Mouse (Mus musculus) neural tube, embryonic 11.5 days (tissue): ENCODE measurements around the gene 4930470P17Rik. TPM values are rescaled to one million over a fixed set of nuclear protein-coding genes. Genes with fewer than 3 reads are reported as not detected.

Source experiments
- ATAC-seq: fragments of 200-750 bp; cut with Nextera tagmentation; 2 replicates; pipeline ENCODE4 v1.8.0; 2017; ENCODE audit warnings: moderate number of reproducible peaks, mild to moderate bottlenecking, moderate TSS enrichment, moderate library complexity; ENCODE audit not compliant: insufficient read depth, low FRiP score, low TSS enrichment
- DNase-seq: peaks from one replicate; pipeline ENCODE4 v3.0.0-alpha.2; 2015; ENCODE audit warnings: low spot score
- H3K27ac ChIP-seq: fragments of 300-500 bp; sonication (generic); 2 replicates; pipeline ENCODE4 v1.5.1; 2014; ENCODE audit warnings: low read depth, mild to moderate bottlenecking, low read length
- H3K27me3 ChIP-seq: fragments of 300-500 bp; sonication (generic); 2 replicates; pipeline ENCODE4 v1.6.1; 2014; ENCODE audit warnings: mild to moderate bottlenecking, low read length, mixed read lengths; ENCODE audit not compliant: control insufficient read depth, insufficient read depth
- H3K36me3 ChIP-seq: fragments of 300-500 bp; sonication (generic); 2 replicates; pipeline ENCODE4 v1.6.1; 2014; ENCODE audit warnings: mild to moderate bottlenecking, low read length, moderate library complexity, mixed read lengths; ENCODE audit not compliant: control insufficient read depth, insufficient read depth
- H3K4me1 ChIP-seq: fragments of 300-500 bp; sonication (generic); 2 replicates; pipeline ENCODE4 v1.6.1; 2014; ENCODE audit warnings: low read length, mixed read lengths; ENCODE audit not compliant: control insufficient read depth, insufficient read depth
- H3K4me2 ChIP-seq: fragments of 300-500 bp; sonication (generic); 2 replicates; pipeline ENCODE4 v1.6.1; 2014; ENCODE audit warnings: low read depth, mild to moderate bottlenecking, moderate library complexity
- H3K4me3 ChIP-seq: fragments of 300-500 bp; sonication (generic); 2 replicates; pipeline ENCODE4 v1.5.1; 2014; ENCODE audit warnings: low read depth, low read length
- H3K9ac ChIP-seq: fragments of 300-500 bp; sonication (generic); 2 replicates; pipeline ENCODE4 v1.6.1; 2014; ENCODE audit warnings: mild to moderate bottlenecking, low read length
- H3K9me3 ChIP-seq: fragments of 300-500 bp; sonication (generic); 2 replicates; pipeline ENCODE4 v1.6.1; 2016; ENCODE audit warnings: low read length; ENCODE audit not compliant: control insufficient read depth
- WGBS: fragments of 180-500 bp; shearing (Covaris S2); extraction: QIAGEN DNeasy Blood & Tissue Kit; methylation state at CpG from one replicate; pipeline ENCODE4 v1.1.7; 2014; 5-methylcytosine and 5-hydroxymethylcytosine counted together
- polyA plus RNA-seq: library from polyadenylated mRNA; unstranded; fragments of >200 nt; fragmentation: Nextera tagmentation; extraction: Ambion mirVana; gene quantifications from 2 replicates; pipeline ENCODE4 v1.2.1, GENCODE M21; 2014

The 4930470P17Rik gene
- polyA plus RNA-seq, 1 experiment from 2014 or later = not detected

DNA sequence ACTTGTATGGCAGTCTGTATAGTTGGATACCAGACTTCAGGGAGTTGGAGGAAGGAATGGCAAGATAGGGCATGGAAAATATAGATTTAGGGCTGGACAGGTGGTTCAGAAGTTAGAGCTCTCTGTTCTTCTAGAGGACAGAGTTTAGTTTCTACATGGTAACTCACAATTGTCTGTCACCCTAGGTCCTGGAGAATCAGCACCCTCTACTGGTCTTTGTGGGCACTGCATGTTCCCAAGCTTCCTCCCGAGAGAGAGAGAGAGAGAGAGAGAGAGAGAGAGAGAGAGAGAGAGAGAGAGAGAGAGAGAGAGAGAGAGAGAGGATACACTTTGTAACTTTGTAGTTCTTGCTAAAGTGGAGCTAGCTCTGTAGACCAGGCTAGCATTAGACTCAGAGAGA lies 5.1 kb downstream of the 4930470P17Rik start:
- no peak overlapping the region for H3K9ac ChIP-seq
- ATAC-seq (no peak), DNase-seq (peak; percentile 60)
- no peaks in the 10 kb centered on the region for H3K27me3 ChIP-seq
- no peak overlapping the region for H3K27ac ChIP-seq
- H3K4me3 ChIP-seq = no peak overlapping the region
- no peaks in the 10 kb centered on the region for H3K36me3 ChIP-seq
- 0% methylated on average over 1 of the region's 1 CpGs for WGBS
- H3K9me3 ChIP-seq = no peaks in the 10 kb centered on the region
- no peaks in the 10 kb centered on the region for H3K4me1 ChIP-seq
- H3K4me2 ChIP-seq = no peak overlapping the region

DNA sequence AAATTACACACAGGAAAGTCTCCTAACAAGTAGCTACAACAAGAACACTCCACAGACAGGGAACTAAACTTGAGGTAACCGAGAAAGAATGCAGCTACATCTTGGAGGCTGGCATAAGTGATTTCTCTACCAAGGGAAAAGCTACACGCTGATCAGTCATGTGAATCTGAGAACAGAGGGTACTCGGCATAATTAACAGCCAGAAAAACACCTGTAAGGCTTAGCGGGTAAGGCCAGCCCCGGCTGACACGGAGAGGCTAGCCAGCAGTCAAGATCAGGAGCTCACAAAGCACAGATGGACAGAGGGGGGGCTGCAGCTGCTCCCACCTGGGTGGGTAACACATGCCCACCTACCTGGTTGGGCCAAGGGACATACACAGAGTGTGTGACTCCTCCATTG lies 9.7 kb downstream of the 4930470P17Rik start:
- Histone ChIP-seq H3K36me3 (no peaks in the 10 kb centered on the region), H3K4me3 (no peak overlapping the region), H3K4me1 (0 out of 2 replicates have a peak, but pooled peaks cover 3% of the 10 kb centered on the region), H3K27me3 (no peaks in the 10 kb centered on the region), H3K9ac (no peak overlapping the region), H3K4me2 (no peak overlapping the region), H3K27ac (no peak overlapping the region), H3K9me3 (no peaks in the 10 kb centered on the region)
- ATAC-seq (no peak), DNase-seq (no peak)
- 90% methylated on average over 6 of the region's 6 CpGs for WGBS

DNA sequence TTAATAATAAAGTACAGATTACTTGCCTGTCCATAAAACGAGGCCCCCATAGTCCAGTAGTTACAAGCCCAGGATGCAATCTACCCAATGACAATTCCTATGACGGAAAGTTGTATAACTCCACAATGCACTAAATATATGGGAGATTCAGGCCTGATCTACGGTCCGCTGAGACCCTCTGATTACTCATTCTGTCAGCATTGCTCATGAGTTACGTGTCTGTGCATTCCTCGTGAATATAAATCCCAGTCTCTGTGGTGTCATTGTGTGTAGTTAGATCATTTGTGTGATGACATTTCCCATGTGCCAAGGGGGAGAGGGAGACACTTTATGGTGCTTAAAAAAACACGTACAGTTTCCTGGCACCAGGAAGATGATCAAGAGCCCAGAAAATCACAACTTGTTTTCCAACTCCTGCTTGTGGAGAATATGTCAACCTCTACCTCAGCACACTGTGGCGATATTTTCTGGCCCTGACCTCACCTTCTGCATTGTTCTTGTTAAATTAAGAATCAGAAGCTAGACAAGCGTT lies 13.4 kb downstream of the 4930470P17Rik start:
- H3K4me2 ChIP-seq = no peak overlapping the region
- H3K27ac ChIP-seq = no peak overlapping the region
- H3K9ac ChIP-seq = no peak overlapping the region
- DNase-seq (no peak), ATAC-seq (no peak)
- H3K9me3 ChIP-seq = no peaks in the 10 kb centered on the region
- no peaks in the 10 kb centered on the region for H3K27me3 ChIP-seq
- H3K36me3 ChIP-seq = no peaks in the 10 kb centered on the region
- 0 out of 2 replicates have a peak, but pooled peaks cover 3% of the 10 kb centered on the region for H3K4me1 ChIP-seq
- no peak overlapping the region for H3K4me3 ChIP-seq
- 76% methylated on average over 9 of the region's 9 CpGs for WGBS

DNA sequence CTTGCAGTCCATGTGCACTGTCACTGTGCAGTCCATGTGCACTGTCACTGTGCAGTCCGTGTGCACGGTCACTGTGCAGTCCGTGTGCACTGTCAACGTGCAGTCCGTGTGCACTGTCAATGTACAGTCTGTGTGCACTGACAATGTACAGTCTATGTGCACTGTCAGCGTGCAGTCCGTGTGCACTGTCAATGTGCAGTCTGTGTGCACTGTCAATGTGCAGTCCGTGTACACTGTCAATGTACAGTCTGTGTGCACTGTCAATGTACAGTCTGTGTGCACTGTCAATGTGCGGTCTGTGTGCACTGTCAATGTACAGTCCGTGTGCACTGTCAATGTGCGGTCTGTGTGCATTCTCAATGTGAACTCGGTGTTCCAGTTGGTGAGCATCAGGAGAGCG lies 17.1 kb downstream of the 4930470P17Rik start:
- no peak for ATAC-seq

DNA sequence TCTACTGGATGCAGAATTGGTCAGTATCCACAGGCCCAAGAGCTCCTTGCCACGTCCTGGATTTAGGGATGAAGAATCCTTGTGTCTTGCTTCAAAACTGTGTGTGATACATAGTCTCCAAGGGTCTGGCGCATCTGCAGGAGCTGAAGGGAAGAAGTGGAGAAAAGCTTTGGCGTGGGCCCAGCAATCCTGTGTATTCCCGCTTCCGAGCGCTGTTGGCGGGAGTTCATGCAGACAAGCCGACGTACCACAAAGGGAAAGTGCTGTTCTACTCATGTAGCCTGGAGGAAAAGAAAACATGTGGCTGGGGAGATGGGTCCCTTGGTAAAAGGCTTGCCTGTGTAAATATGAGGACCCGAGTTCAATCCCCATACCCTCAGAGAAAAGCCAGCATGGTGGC lies 22.3 kb downstream of the 4930470P17Rik start:
- ATAC-seq (no peak), DNase-seq (no peak)
- Histone ChIP-seq H3K36me3 (no peaks in the 10 kb centered on the region), H3K4me1 (no peaks in the 10 kb centered on the region), H3K9me3 (no peaks in the 10 kb centered on the region), H3K27me3 (no peaks in the 10 kb centered on the region), H3K27ac (no peak overlapping the region), H3K4me3 (no peak overlapping the region), H3K9ac (no peak overlapping the region), H3K4me2 (no peak overlapping the region)
- whole genome bisulfite sequencing = 83% methylated on average over 10 of the region's 10 CpGs

More for the DNA sequence above, 17.1 kb downstream of the 4930470P17Rik start:
- Histone ChIP-seq H3K4me1 (no peaks in the 10 kb centered on the region), H3K4me2 (no peak overlapping the region), H3K36me3 (no peaks in the 10 kb centered on the region), H3K9me3 (no peaks in the 10 kb centered on the region), H3K27ac (no peak overlapping the region), H3K4me3 (no peak overlapping the region), H3K27me3 (no peaks in the 10 kb centered on the region), H3K9ac (no peak overlapping the region)
- DNase-seq = no peak
- WGBS = 94% methylated on average over 13 of the region's 13 CpGs

DNA sequence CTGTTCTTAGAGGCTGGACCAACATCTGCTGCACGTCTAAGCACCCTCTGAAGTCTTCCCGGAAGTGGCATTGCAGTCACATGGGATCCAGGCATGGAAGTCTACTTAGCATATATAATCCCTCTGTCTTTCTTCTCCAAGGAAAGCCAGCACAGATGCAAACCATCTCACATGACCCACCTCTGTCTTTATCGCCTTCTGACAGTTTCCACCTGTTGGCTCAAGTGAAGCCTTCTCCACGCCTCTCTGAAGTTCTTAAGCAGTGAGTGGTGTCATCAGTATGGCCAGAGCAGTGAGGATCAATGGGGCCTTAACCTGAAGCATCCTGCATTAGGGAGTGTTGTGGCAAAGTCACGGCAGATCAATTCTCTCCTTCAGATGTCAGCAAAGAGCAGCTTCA lies 23.2 kb downstream of the 4930470P17Rik start:
- H3K9ac ChIP-seq = no peak overlapping the region
- no peak overlapping the region for H3K27ac ChIP-seq
- H3K27me3 ChIP-seq = no peaks in the 10 kb centered on the region
- H3K36me3 ChIP-seq = no peaks in the 10 kb centered on the region
- ATAC-seq (no peak), DNase-seq (no peak)
- H3K9me3 ChIP-seq = no peaks in the 10 kb centered on the region
- no peaks in the 10 kb centered on the region for H3K4me1 ChIP-seq
- 77% methylated on average over 5 of the region's 5 CpGs for WGBS
- no peak overlapping the region for H3K4me2 ChIP-seq
- H3K4me3 ChIP-seq = no peak overlapping the region

DNA sequence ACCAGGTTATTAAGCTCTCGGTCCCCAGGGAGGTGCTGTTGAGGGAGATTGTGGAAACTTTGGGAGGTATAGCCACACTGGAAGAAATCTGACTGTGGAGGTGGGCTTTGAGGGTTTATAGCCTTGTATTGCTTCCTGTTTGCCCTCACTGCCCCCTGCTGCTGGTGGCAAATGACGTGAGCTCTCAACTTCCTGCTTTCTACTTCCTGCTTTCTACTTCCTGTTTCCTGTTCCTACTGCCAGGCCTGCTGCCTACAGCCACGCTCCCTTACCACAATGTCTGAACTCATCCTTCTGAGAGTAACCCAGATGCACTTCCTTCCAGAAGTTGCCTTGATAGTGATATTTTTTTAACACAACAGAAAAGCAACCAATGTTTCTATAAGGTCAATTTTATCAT lies 24.3 kb downstream of the 4930470P17Rik start:
- no peak overlapping the region for H3K4me2 ChIP-seq
- H3K4me3 ChIP-seq = no peak overlapping the region
- DNase-seq = no peak
- WGBS = 78% methylated on average over 3 of the region's 3 CpGs
- H3K4me1 ChIP-seq = no peaks in the 10 kb centered on the region
- no peaks in the 10 kb centered on the region for H3K9me3 ChIP-seq
- no peak overlapping the region for H3K9ac ChIP-seq
- no peak for ATAC-seq
- no peaks in the 10 kb centered on the region for H3K27me3 ChIP-seq
- no peaks in the 10 kb centered on the region for H3K36me3 ChIP-seq
- no peak overlapping the region for H3K27ac ChIP-seq

DNA sequence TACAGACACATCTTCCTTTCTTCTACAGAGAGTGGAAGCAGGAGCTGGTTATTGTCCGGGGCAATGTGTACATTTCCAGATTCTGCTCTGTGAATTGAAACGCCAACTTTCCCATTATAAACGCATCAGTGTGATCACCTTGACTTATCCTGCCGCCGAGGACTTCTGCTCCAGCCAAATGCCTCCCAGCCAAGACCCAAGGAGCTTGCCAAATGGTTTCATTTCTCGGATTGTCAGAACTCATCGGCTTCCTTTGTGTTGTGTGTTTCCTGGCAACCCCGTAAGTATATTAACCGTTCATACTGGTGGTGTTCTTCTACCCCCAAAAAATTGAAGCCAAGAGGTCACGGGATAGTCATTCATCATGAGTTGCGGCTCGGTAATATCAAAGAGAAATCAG lies 25.7 kb downstream of the 4930470P17Rik start:
- no peak overlapping the region for H3K4me3 ChIP-seq
- no peak for DNase-seq
- H3K9me3 ChIP-seq = no peaks in the 10 kb centered on the region
- no peaks in the 10 kb centered on the region for H3K36me3 ChIP-seq
- no peak overlapping the region for H3K27ac ChIP-seq
- no peak for ATAC-seq
- WGBS = 88% methylated on average over 12 of the region's 12 CpGs
- no peak overlapping the region for H3K4me2 ChIP-seq
- no peak overlapping the region for H3K9ac ChIP-seq
- H3K4me1 ChIP-seq = no peaks in the 10 kb centered on the region
- no peaks in the 10 kb centered on the region for H3K27me3 ChIP-seq

DNA sequence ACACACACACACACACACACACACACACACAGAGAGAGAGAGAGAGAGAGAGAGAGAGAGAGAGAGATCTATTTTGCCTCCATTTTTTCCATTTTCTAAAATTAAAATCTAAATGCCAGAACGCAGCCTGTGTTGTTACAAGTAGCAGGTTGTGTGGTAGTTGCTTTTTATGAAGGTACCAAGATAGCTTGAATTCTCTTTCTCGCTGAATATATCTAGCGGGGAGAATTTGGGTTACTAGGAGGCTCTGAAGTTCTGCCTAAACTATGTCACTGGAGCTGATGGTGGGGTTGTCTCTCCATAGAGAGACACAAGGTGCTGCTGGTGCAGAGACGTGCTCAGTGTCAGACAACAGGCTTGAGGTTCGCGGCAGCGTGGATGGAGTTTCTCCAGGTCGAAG lies 36.8 kb downstream of the 4930470P17Rik start:
- Histone ChIP-seq H3K4me2 (no peak overlapping the region), H3K9me3 (no peaks in the 10 kb centered on the region), H3K27ac (no peak overlapping the region), H3K4me1 (no peaks in the 10 kb centered on the region), H3K27me3 (no peaks in the 10 kb centered on the region), H3K4me3 (no peak overlapping the region), H3K36me3 (no peaks in the 10 kb centered on the region), H3K9ac (no peak overlapping the region)
- 86% methylated on average over 8 of the region's 8 CpGs for WGBS
- no peak for ATAC-seq
- DNase-seq = no peak
